Mouse (Mus musculus): ENCODE results near the gene Gm867. TPM values are rescaled to one million over a fixed set of nuclear protein-coding genes. Genes with fewer than 3 reads are reported as not detected.

Gene Gm867
- polyA plus RNA-seq, 1 experiment from 2014 or later, result 2.3 TPM

- Histone ChIP-seq H3K27ac (replicated peaks) (no peak overlapping the region), H3K4me1 (peaks cover 38% of the 10 kb centered on the region), H3K4me3 (replicated peaks) (no peak overlapping the region), H3K4me2 (no peak overlapping the region), H3K9me3 (replicated peaks) (no peaks in the 10 kb centered on the region), H3K9ac (replicated peaks) (no peak overlapping the region), H3K36me3 (peaks cover 57% of the 10 kb centered on the region), H3K27me3 (replicated peaks) (no peaks in the 10 kb centered on the region)
- WGBS, result 91% methylated on average over 7 of the region's 7 CpGs
- no peak for ATAC-seq (ENCODE audit: low FRiP score)
These were observed 24.9 kb downstream of the Gm867 start for GRCm38 (mm10) chr10:75915557-75915956.

GRCm38 (mm10) chr10:75913013-75913589 is 27.4 kb downstream of the Gm867 start:
- no peak overlapping the region for H3K27ac ChIP-seq (replicated peaks)
- H3K4me3 ChIP-seq (replicated peaks), result no peak overlapping the region
- no peaks in the 10 kb centered on the region for H3K27me3 ChIP-seq (replicated peaks)
- H3K4me2 ChIP-seq, result no peak overlapping the region
- H3K9me3 ChIP-seq (replicated peaks), result no peaks in the 10 kb centered on the region
- peaks cover 14% of the 10 kb centered on the region for H3K4me1 ChIP-seq
- no peak overlapping the region for H3K9ac ChIP-seq (replicated peaks)
- no peak for ATAC-seq (ENCODE audit: low FRiP score)
- peaks cover 71% of the 10 kb centered on the region for H3K36me3 ChIP-seq
- WGBS, result 66% methylated on average over 6 of the region's 6 CpGs

GRCm38 (mm10) chr10:75910698-75911097 is 29.8 kb downstream of the Gm867 start:
- no peaks in the 10 kb centered on the region for H3K27me3 ChIP-seq (replicated peaks)
- no peaks in the 10 kb centered on the region for H3K9me3 ChIP-seq (replicated peaks)
- no peak overlapping the region for H3K4me3 ChIP-seq (replicated peaks)
- no peak overlapping the region for H3K4me2 ChIP-seq
- WGBS, result 75% methylated on average over 2 of the region's 2 CpGs
- no peaks in the 10 kb centered on the region for H3K4me1 ChIP-seq
- H3K9ac ChIP-seq (replicated peaks), result no peak overlapping the region
- H3K36me3 ChIP-seq, result peaks cover 83% of the 10 kb centered on the region
- H3K27ac ChIP-seq (replicated peaks), result no peak overlapping the region
- no peak for ATAC-seq (ENCODE audit: low FRiP score)

- Histone ChIP-seq H3K36me3 (peaks cover 93% of the 10 kb centered on the region), H3K27me3 (replicated peaks) (no peaks in the 10 kb centered on the region), H3K4me2 (no peak overlapping the region), H3K9ac (replicated peaks) (no peak overlapping the region), H3K4me1 (no peaks in the 10 kb centered on the region), H3K4me3 (replicated peaks) (no peak overlapping the region), H3K9me3 (replicated peaks) (no peaks in the 10 kb centered on the region), H3K27ac (replicated peaks) (no peak overlapping the region)
- WGBS, result 96% methylated on average over 4 of the region's 4 CpGs
- no peak for ATAC-seq (ENCODE audit: low FRiP score)
These were observed 33.6 kb downstream of the Gm867 start for GRCm38 (mm10) chr10:75906882-75907281.

GRCm38 (mm10) chr10:75904391-75904790 is 36.1 kb downstream of the Gm867 start:
- 90% methylated on average over 5 of the region's 5 CpGs for WGBS
- no peak overlapping the region for H3K4me3 ChIP-seq (replicated peaks)

GRCm38 (mm10) chr10:75898846-75899245 is 41.6 kb downstream of the Gm867 start:
- peaks cover 85% of the 10 kb centered on the region for H3K36me3 ChIP-seq
- H3K4me2 ChIP-seq, result no peak overlapping the region
- peak overlapping the region; percentile 61 for H3K27ac ChIP-seq (replicated peaks)
- WGBS, result 77% methylated on average over 3 of the region's 3 CpGs
- peaks cover 9% of the 10 kb centered on the region; the same call in 1 of the 2 replicates for H3K4me1 ChIP-seq
- H3K27me3 ChIP-seq (replicated peaks), result no peaks in the 10 kb centered on the region
- H3K4me3 ChIP-seq (replicated peaks), result no peak overlapping the region
- no peak overlapping the region for H3K9ac ChIP-seq (replicated peaks)
- ATAC-seq (ENCODE audit: low FRiP score), result no peak
- H3K9me3 ChIP-seq (replicated peaks), result no peaks in the 10 kb centered on the region

More at GRCm38 (mm10) chr10:75904391-75904790, 36.1 kb downstream of the Gm867 start:
- Histone ChIP-seq H3K27ac (replicated peaks) (no peak overlapping the region), H3K36me3 (peaks cover 89% of the 10 kb centered on the region), H3K27me3 (replicated peaks) (no peaks in the 10 kb centered on the region), H3K4me2 (no peak overlapping the region), H3K4me1 (no peaks in the 10 kb centered on the region), H3K9me3 (replicated peaks) (no peaks in the 10 kb centered on the region), H3K9ac (replicated peaks) (no peak overlapping the region)
- ATAC-seq (ENCODE audit: low FRiP score), result no peak

- Histone ChIP-seq H3K4me2 (no peak overlapping the region), H3K9me3 (replicated peaks) (no peaks in the 10 kb centered on the region), H3K27me3 (replicated peaks) (no peaks in the 10 kb centered on the region), H3K9ac (replicated peaks) (no peak overlapping the region), H3K4me3 (replicated peaks) (no peak overlapping the region), H3K27ac (replicated peaks) (peak overlapping the region; percentile 61; the same call in 1 of the 2 replicates), H3K4me1 (peaks cover 16% of the 10 kb centered on the region), H3K36me3 (peaks cover 78% of the 10 kb centered on the region)
- WGBS, result 75% methylated on average over 6 of the region's 6 CpGs
- ATAC-seq (ENCODE audit: low FRiP score), result no peak
These were observed 42.4 kb downstream of the Gm867 start for GRCm38 (mm10) chr10:75898039-75898564.

- no peak for ATAC-seq (ENCODE audit: low FRiP score)
- Histone ChIP-seq H3K36me3 (peaks cover 70% of the 10 kb centered on the region), H3K4me2 (no peak overlapping the region), H3K27me3 (replicated peaks) (no peaks in the 10 kb centered on the region), H3K27ac (replicated peaks) (no peak overlapping the region), H3K9me3 (replicated peaks) (no peaks in the 10 kb centered on the region), H3K9ac (replicated peaks) (no peak overlapping the region), H3K4me3 (replicated peaks) (no peak overlapping the region), H3K4me1 (peaks cover 16% of the 10 kb centered on the region)
- 39% methylated on average over 6 of the region's 6 CpGs for WGBS
These were observed 43.1 kb downstream of the Gm867 start for GRCm38 (mm10) chr10:75897373-75897772.

DNA sequence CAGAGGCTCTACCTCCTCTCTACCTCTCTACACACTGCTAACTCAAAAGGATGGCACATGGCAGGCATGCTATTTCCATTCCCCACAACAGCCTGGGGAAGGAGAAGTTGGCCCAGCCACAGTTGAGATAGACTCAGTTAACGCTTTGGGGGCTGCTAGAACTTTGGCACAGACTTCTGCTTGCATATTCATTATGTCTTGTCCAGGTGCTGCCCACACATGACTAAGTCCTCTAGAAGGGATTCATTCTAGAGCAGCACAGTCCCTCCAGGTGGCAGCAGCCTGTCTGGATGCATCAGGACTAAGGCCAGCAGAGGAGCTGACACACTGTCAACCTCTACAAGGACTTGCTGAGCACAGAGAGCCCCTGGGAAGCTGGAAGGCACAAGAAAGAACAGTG is 44.3 kb downstream of the Gm867 start:
- no peak overlapping the region for H3K4me2 ChIP-seq
- H3K4me1 ChIP-seq, result peaks cover 16% of the 10 kb centered on the region
- no peak overlapping the region for H3K9ac ChIP-seq (replicated peaks)
- H3K36me3 ChIP-seq, result peaks cover 59% of the 10 kb centered on the region
- H3K27ac ChIP-seq (replicated peaks), result no peak overlapping the region
- no peak for ATAC-seq (ENCODE audit: low FRiP score)
- H3K4me3 ChIP-seq (replicated peaks), result no peak overlapping the region
- 92% methylated on average over 1 of the region's 1 CpGs for WGBS
- H3K27me3 ChIP-seq (replicated peaks), result no peaks in the 10 kb centered on the region
- H3K9me3 ChIP-seq (replicated peaks), result no peaks in the 10 kb centered on the region

DNA sequence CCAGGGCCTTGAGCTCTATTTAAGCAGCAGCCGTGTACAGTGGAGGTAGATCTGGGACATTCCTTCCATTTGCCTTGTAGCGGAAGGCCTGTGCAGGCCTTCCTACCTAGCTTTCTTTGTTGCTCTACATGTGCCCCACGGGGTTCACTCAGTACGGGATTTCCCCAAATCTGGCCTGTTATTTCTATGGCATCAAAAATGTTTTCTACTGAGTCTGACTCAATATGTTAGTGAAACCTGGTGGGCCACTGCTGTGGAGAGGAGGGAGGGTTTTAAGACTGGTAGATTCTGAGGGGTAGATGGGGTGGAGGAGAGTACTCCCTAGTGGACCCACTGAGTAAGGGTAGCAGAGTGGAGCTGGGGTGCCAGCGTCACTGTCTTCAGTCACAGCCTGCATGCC is 44.7 kb downstream of the Gm867 start:
- H3K27ac ChIP-seq (replicated peaks), result no peak overlapping the region
- H3K4me1 ChIP-seq, result peaks cover 16% of the 10 kb centered on the region
- H3K9me3 ChIP-seq (replicated peaks), result no peaks in the 10 kb centered on the region
- peaks cover 54% of the 10 kb centered on the region for H3K36me3 ChIP-seq
- ATAC-seq (ENCODE audit: low FRiP score), result no peak
- H3K4me2 ChIP-seq, result no peak overlapping the region
- 96% methylated on average over 5 of the region's 5 CpGs for WGBS
- H3K9ac ChIP-seq (replicated peaks), result no peak overlapping the region
- H3K4me3 ChIP-seq (replicated peaks), result no peak overlapping the region
- no peaks in the 10 kb centered on the region for H3K27me3 ChIP-seq (replicated peaks)

DNA sequence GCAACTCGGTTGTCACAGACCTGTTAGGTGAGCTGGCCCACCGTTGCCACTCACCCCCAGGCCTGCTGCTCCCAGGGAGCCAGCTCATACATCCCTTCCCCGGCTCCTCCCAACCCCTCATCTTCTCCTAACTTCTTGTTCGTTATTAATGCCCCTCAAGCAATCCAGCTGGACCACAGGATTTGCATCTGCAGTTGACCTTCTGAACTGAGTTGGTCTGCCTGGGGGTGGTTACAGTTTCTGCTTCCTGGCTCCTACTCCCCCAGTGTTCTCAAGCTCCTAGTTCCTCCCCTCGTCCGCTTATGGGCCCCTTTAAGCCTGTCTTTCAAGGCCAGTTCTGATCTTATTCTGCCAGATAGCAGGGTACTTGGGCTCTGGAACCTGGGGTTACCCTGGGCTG is 45.9 kb downstream of the Gm867 start:
- peaks cover 16% of the 10 kb centered on the region for H3K4me1 ChIP-seq
- H3K4me3 ChIP-seq (replicated peaks), result no peak overlapping the region
- H3K9ac ChIP-seq (replicated peaks), result no peak overlapping the region
- no peaks in the 10 kb centered on the region for H3K27me3 ChIP-seq (replicated peaks)
- WGBS, result 83% methylated on average over 6 of the region's 6 CpGs
- no peak for ATAC-seq (ENCODE audit: low FRiP score)
- peaks cover 47% of the 10 kb centered on the region for H3K36me3 ChIP-seq
- H3K27ac ChIP-seq (replicated peaks), result no peak overlapping the region
- no peak overlapping the region for H3K4me2 ChIP-seq
- no peaks in the 10 kb centered on the region for H3K9me3 ChIP-seq (replicated peaks)

- peak; percentile 99 for ATAC-seq (ENCODE audit: low FRiP score)
- Histone ChIP-seq H3K9me3 (replicated peaks) (no peaks in the 10 kb centered on the region), H3K9ac (replicated peaks) (peak within 1 kb of the TSS; percentile 44), H3K4me3 (replicated peaks) (peak within 1 kb of the TSS; percentile 46), H3K4me1 (peaks cover 12% of the 10 kb centered on the region), H3K27me3 (replicated peaks) (no peaks in the 10 kb centered on the region), H3K36me3 (peaks cover 40% of the 10 kb centered on the region), H3K4me2 (peak within 1 kb of the TSS; percentile 96), H3K27ac (replicated peaks) (peak within 1 kb of the TSS; percentile 72; the same call in 1 of the 2 replicates)
- WGBS, result 1% methylated on average over 50 of the region's 51 CpGs
These were observed 47.3 kb downstream of the Gm867 start, which contains the start of gene Derl3 for GRCm38 (mm10) chr10:75893089-75893750. Derl3 (plus strand) TSS chr10:75893413.

Measured in neural tube, embryonic 15.5 days (tissue).